Mouse (Mus musculus) CH12.LX (cell line): ENCODE data around the gene Sfmbt1. TPM values are rescaled to one million over a fixed set of nuclear protein-coding genes. Genes with fewer than 3 reads are reported as not detected.

Experiments
- DNase-seq: peaks from one replicate; pipeline ENCODE4 v3.0.0-alpha.2; 2013; ENCODE audit errors: extremely low read depth
- H3K27ac ChIP-seq: 2 replicates; pipeline ENCODE4 v1.5.1; 2012; ENCODE audit warnings: low read depth, mild to moderate bottlenecking, control low read depth, moderate library complexity; ENCODE audit not compliant: insufficient read depth
- H3K27me3 ChIP-seq: replicated peaks from 2 replicates; pipeline ENCODE3; 2012; ENCODE audit warnings: inconsistent platforms
- H3K36me3 ChIP-seq, 2 experiments: replicated peaks in 1 of 2; 2 replicates each; pipeline versions ENCODE3 to v1.6.1; 2012; ENCODE audit warnings: inconsistent platforms in 1 of 2, low read length in 1 of 2, mild to moderate bottlenecking in 1 of 2, mixed read lengths in 1 of 2, moderate library complexity in 1 of 2; ENCODE audit not compliant: control insufficient read depth in 1 of 2, insufficient read depth in 1 of 2
- H3K4me1 ChIP-seq, 2 experiments: 2 replicates each; pipeline ENCODE4 v1.6.1; 2012; ENCODE audit warnings: inconsistent platforms in 1 of 2, moderate library complexity in 1 of 2; ENCODE audit not compliant: insufficient read depth in 2 of 2, control insufficient read depth in 1 of 2
- H3K4me2 ChIP-seq: 2 replicates; pipeline ENCODE4 v1.6.1; 2012; ENCODE audit warnings: low read depth, mild to moderate bottlenecking, control low read depth; ENCODE audit not compliant: poor library complexity, insufficient read depth, severe bottlenecking
- H3K4me3 ChIP-seq, 3 experiments: fragments of 150-350 bp in 1 of 3; sonication (generic) in 1 of 3; replicated peaks in 1 of 3; 2 replicates each; pipeline versions ENCODE3 to v1.5.1; 2011 to 2012; ENCODE audit warnings: low read depth in 2 of 3, low read length in 2 of 3, mild to moderate bottlenecking in 2 of 3, moderate library complexity in 2 of 3, control low read depth in 1 of 3, improper control_type of control experiment in 1 of 3, inconsistent platforms in 1 of 3, mixed read lengths in 1 of 3; ENCODE audit not compliant: poor library complexity in 1 of 3
- H3K79me2 ChIP-seq: replicated peaks from 2 replicates; pipeline ENCODE4 v1.6.1; 2012; ENCODE audit warnings: mild to moderate bottlenecking, moderate library complexity; ENCODE audit not compliant: control insufficient read depth, poor library complexity, insufficient read depth, severe bottlenecking; ENCODE audit errors: extremely low read depth
- H3K9ac ChIP-seq: 2 replicates; pipeline ENCODE4 v1.6.1; 2012; ENCODE audit warnings: low read depth, mild to moderate bottlenecking, control low read depth, moderate library complexity; ENCODE audit not compliant: insufficient read depth
- H3K9me3 ChIP-seq: replicated peaks from 2 replicates; pipeline ENCODE3; 2012; ENCODE audit warnings: low read length, inconsistent platforms, mixed read lengths
- BHLHE40 ChIP-seq: IDR thresholded peaks from 2 replicates; pipeline ENCODE4 v1.6.1; 2011; ENCODE audit warnings: mild to moderate bottlenecking, low read depth, low read length, improper control_type of control experiment
- CHD1 ChIP-seq: IDR thresholded peaks from 2 replicates; pipeline ENCODE4 v1.6.1; 2012; ENCODE audit warnings: low read depth, low read length, improper control_type of control experiment, inconsistent platforms
- CHD2 ChIP-seq: IDR thresholded peaks from 2 replicates; pipeline ENCODE4 v1.6.1; 2011; ENCODE audit warnings: low read length, improper control_type of control experiment
- EP300 ChIP-seq: IDR thresholded peaks from 2 replicates; pipeline ENCODE4 v1.6.1; 2011; ENCODE audit warnings: low read length, improper control_type of control experiment
- KAT2A ChIP-seq: IDR thresholded peaks from 2 replicates; pipeline ENCODE4 v1.6.1; 2012; ENCODE audit warnings: low read length, improper control_type of control experiment, inconsistent platforms; ENCODE audit not compliant: insufficient replicate concordance
- MAFK ChIP-seq: IDR thresholded peaks from 2 replicates; pipeline ENCODE4 v1.6.1; 2011; ENCODE audit warnings: low read length, improper control_type of control experiment; ENCODE audit not compliant: insufficient replicate concordance
- MAZ ChIP-seq: IDR thresholded peaks from 2 replicates; pipeline ENCODE4 v1.6.1; 2012; ENCODE audit warnings: low read depth, mild to moderate bottlenecking, inconsistent platforms, low read length, improper control_type of control experiment, moderate library complexity
- MEF2A ChIP-seq: IDR thresholded peaks from 2 replicates; pipeline ENCODE4 v1.6.1; 2014; ENCODE audit warnings: low read depth, mild to moderate bottlenecking, inconsistent platforms, low read length, improper control_type of control experiment, borderline replicate concordance
- MYC ChIP-seq: IDR thresholded peaks from 2 replicates; pipeline ENCODE4 v1.6.1; 2011; ENCODE audit warnings: low read depth, mild to moderate bottlenecking, improper control_type of control experiment, low read length
- POLR2A ChIP-seq: IDR thresholded peaks from 2 replicates; pipeline ENCODE4 v1.6.1; 2011; ENCODE audit warnings: low read depth, mild to moderate bottlenecking, improper control_type of control experiment, low read length
- POLR2AphosphoS2 ChIP-seq: IDR thresholded peaks from 2 replicates; pipeline ENCODE4 v1.6.1; 2011; ENCODE audit warnings: low read depth, low read length, improper control_type of control experiment
- RAD21 ChIP-seq: IDR thresholded peaks from 2 replicates; pipeline ENCODE4 v1.6.1; 2011; ENCODE audit warnings: low read depth, mild to moderate bottlenecking, low read length, improper control_type of control experiment, moderate library complexity
- TBP ChIP-seq: conservative IDR thresholded peaks from 2 replicates; pipeline ENCODE4 v1.6.1; 2011; ENCODE audit warnings: low read depth, low read length, improper control_type of control experiment
- TCF12 ChIP-seq: IDR thresholded peaks from 2 replicates; pipeline ENCODE4 v1.6.1; 2014; ENCODE audit warnings: low read depth, mild to moderate bottlenecking, inconsistent platforms, low read length, improper control_type of control experiment
- UBTF ChIP-seq: IDR thresholded peaks from 2 replicates; pipeline ENCODE4 v1.6.1; 2012; ENCODE audit warnings: low read depth, mild to moderate bottlenecking, inconsistent platforms, low read length, improper control_type of control experiment, moderate library complexity
- dilution Hi-C: fragments of 300-500 bp; cut with MboI; formaldehyde crosslinking; loops from 2 replicates; pipeline ENCODE4 v1.14.3; 2020; ENCODE audit warnings: low sequenced_read_pairs; ENCODE audit not compliant: extremely low pct_unique_long_range_greater_than_20kb, extremely low pct_ligation_motif_present
- in situ Hi-C: fragments of 300-500 bp; cut with MboI; formaldehyde crosslinking; loops from 3 replicates; pipeline ENCODE4 v1.14.3; 2019; ENCODE audit warnings: low sequenced_read_pairs, low pct_ligation_motif_present, low pct_unique_long_range_greater_than_20kb, mixed read lengths
- polyA plus RNA-seq: library from polyadenylated mRNA; unstranded; fragments of >175 nt; gene quantifications from 2 replicates; pipeline ENCODE4 v1.2.1, GENCODE M21; 2012; ENCODE audit warnings: low read depth; ENCODE audit not compliant: insufficient read length
- total RNA-seq, 2 experiments: library from RNA; depleted of rRNA; stranded (reverse); fragments of 300-350 nt in 1 of 2; fragments of >200 nt in 1 of 2; gene quantifications; 2 replicates each; pipeline ENCODE4 v1.2.3; 2012 to 2014

Gene Sfmbt1
- total and polyA plus RNA-seq, 3 experiments = 2.4 to 6.0 (median 5.1) TPM

- H3K27ac ChIP-seq = no peak overlapping the region
Observed at GRCm38 (mm10) chr14:30868826-30869225, 154.2 kb downstream of the Sfmbt1 start.

GRCm38 (mm10) chr14:30869391-30869801, 154.7 kb downstream of the Sfmbt1 start:
- Histone ChIP-seq H3K27me3 (no peaks in the 10 kb centered on the region), H3K9me3 (no peaks in the 10 kb centered on the region), H3K36me3 (peaks cover 51 to 97% of the 10 kb centered on the region in 2 experiments), H3K4me2 (no peak overlapping the region), H3K4me1 (peaks cover 0 to 18% of the 10 kb centered on the region in 2 experiments; a peak in 2 of 4 replicates), H3K4me3 (no peak overlapping the region), H3K27ac (no peak overlapping the region), H3K79me2 (no peaks in the 10 kb centered on the region), H3K9ac (no peak overlapping the region)
- dilution Hi-C loops (no loop called here), in situ Hi-C loops (no loop called here)
- TF ChIP-seq MAFK = no peak
- TF ChIP-seq POLR2AphosphoS2 = no peak
- TF ChIP-seq POLR2A = no peak
- TF ChIP-seq MAZ = no peak
- TF ChIP-seq EP300 = no peak
- TF ChIP-seq CHD1 = no peak
- TF ChIP-seq TCF12 = no peak
- no peak for TF ChIP-seq KAT2A
- TF ChIP-seq MYC = no peak
- TF ChIP-seq RAD21 = no peak
- TF ChIP-seq UBTF = no peak
- DNase-seq = no peak

More at GRCm38 (mm10) chr14:30868826-30869225, 154.2 kb downstream of the Sfmbt1 start:
- Histone ChIP-seq H3K4me3 (no peak overlapping the region), H3K9ac (no peak overlapping the region), H3K79me2 (no peaks in the 10 kb centered on the region), H3K9me3 (no peaks in the 10 kb centered on the region), H3K27me3 (no peaks in the 10 kb centered on the region), H3K4me2 (no peak overlapping the region), H3K36me3 (peaks cover 45 to 97% of the 10 kb centered on the region in 2 experiments), H3K4me1 (peaks cover 0 to 18% of the 10 kb centered on the region in 2 experiments; a peak in 2 of 4 replicates)
- TF ChIP-seq TBP (no peak), BHLHE40 (no peak), MEF2A (no peak), POLR2A (no peak), CHD2 (no peak)
- dilution Hi-C loops (no loop called here), in situ Hi-C loops (no loop called here)
- DNase-seq = no peak
